Mouse (Mus musculus) T-helper 1 cell (primary cell): ENCODE measurements around the gene Sycn.
"Not testable (repeated sequence)": the region's sequence is repeated elsewhere in the genome, so short reads cannot be mapped to it uniquely, and the experiment has no call there.

ENCODE experiments used
- in situ Hi-C: fragments of 300-600 bp; cut with MboI, MseI; formaldehyde crosslinking; loops from one replicate; pipeline ENCODE4 v1.15.1; 2025; ENCODE audit warnings: high pct_unique_total_duplicates

Sycn gene

DNA sequence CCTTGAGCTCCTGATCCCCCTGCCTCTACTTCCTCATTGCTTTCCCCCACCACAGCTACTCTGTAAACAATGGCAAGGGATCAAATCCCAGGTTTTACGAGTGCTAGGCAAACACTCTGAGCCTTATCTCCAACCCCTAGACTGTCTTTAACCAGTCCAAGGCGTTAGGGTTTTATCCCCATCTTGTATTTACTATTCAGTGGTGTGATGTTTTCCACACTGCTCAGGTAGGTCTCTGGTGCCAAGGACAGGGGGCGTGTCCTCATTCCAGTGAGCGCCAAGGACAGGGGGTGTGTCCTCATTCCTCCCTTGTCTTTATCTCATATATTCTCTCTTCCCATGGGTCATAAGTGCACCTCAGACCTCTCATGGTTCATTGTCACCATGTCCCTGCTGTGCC, at the start of gene Sycn:
TSS of gene Sycn (plus strand) at position 360 of the 400 bp plus-strand sequence.
- in situ Hi-C loops, result no loop called here

- in situ Hi-C loops, result no loop called here
Measured at GRCm38 (mm10) chr7:28490903-28491302, 49.8 kb upstream of the Sycn start.

DNA sequence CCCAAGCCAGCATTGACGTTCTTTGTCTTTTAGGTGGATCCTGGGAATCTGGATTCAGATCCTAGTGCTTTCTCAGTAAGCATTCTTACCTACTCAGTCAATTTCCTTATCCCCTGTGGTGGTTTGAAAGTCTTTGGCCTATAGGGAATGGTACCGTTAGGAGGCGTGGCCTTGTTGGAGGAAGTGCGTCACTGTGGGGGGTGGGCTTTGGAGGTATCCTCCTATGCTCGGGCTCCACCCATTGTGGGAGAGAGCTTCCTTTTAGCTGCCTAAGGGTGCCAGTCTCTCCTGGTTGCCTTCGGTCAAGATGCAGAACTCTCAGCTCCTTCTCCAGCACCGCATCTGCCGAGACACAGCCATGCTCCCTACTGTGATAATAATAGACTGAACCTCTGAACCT, 48.4 kb upstream of the Sycn start:
- in situ Hi-C loops, result no loop called here

- in situ Hi-C loops, result no loop called here
Measured at GRCm38 (mm10) chr7:28495426-28495825, 45.3 kb upstream of the Sycn start.

DNA sequence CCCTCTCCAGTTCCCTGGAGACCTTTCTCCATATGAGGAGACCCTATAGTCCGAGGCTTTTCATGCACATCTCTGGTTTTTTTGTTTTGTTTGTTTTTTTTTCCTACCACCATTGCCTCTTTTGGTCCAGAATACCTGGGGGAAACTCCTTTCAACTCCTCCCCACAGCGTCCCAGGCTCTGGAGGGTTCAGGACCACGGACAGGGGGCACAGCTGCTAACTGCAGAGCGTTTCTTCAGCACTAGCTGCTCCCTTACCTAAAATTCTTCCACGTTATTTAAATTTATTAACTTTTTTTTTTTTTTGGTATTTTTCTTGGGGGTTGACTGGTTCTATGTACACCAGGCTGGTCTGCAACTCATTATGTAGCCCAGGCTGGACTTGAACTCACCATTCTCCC, 35.1 kb upstream of the Sycn start:
- in situ Hi-C loops, result no loop called here

- in situ Hi-C loops, result not testable (repeated sequence)
Measured at GRCm38 (mm10) chr7:28509121-28509520, 31.6 kb upstream of the Sycn start.

DNA sequence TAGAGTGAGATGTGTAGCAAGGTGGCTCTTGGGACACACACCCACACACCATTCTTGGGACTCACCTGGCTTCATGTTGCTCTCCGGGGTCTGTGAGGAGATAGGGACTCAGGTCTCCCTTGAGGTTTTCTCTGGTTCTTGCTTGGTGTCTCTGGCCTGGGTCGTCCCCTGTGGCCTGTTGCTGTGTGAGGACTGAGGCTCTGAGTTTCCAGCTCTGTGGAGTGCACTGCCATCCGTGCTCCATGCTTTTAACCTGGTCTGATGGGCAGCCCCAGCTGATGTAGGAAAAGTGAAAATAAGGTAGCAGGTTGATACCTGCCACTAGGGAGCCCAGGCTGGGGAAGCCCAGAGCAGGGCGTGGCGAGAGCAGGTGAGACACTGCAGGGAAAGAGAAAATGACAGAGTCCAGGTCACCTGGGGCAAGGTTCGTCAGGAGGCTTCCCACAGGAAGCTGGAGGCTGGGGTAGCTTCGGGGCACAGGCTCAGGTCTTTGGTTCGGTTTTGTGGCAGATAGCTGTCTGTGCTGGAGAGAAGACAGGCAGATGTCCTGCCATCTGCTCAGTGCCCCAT, 30.2 kb upstream of the Sycn start, which contains the start of gene Ifnl2:
TSS of gene Ifnl2 (minus strand) at position 51 of the 570 bp plus-strand sequence.
- in situ Hi-C loops, result not testable (repeated sequence)

DNA sequence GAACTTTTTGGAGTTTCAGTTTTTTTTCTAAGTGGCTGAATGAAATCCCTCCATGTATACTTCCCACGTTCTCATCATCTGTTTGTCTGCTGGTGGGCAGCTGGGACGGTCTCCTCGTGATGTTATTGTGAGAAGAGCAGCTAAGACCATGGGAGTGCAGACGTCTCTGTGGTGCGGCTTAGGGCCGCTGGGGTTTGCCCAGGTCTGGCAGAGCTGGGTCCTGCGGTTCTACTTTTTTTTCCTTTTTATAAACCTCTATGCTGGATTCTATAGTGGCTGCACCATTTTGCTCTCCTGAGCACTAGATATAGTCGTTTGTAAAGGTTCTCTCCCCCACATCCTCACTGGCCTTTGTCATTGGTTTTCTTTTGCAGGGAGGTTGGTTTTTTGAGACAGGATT, 29.2 kb upstream of the Sycn start:
- in situ Hi-C loops, result no loop called here

- in situ Hi-C loops, result not testable (repeated sequence)
Measured at GRCm38 (mm10) chr7:28522536-28522935, 18.1 kb upstream of the Sycn start, which contains the start of gene Ifnl3. Gene Ifnl3 (plus strand): TSS chr7:28522836.

GRCm38 (mm10) chr7:28527922-28528719, 12.6 kb upstream of the Sycn start:
- in situ Hi-C loops, result loop anchor here (5.0 kb wide), 1 partner anchor 76 kb away; the partner anchor contains the start of gene Lrfn1

DNA sequence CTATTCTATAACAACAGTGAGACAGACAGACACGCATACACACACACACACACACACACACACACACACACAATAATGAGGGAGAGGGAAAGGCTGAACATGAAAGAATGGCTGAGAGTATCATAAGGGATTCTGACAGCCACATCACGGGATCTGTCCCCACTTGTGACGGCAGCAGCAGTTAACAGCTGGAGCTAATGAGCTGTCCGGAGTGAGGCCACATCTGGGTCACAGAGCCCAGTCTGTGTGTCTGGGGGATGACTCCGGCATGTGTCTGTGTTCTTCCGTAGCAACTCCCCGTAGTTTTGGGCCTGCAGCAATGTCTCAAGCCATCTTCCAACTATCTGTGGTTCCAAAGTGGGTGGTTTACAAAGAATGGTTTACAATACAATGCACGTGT, 8.7 kb upstream of the Sycn start:
- in situ Hi-C loops, result no loop called here

GRCm38 (mm10) chr7:28538886-28539285, 1.8 kb upstream of the Sycn start:
- in situ Hi-C loops, result not testable (repeated sequence)

GRCm38 (mm10) chr7:28544051-28544601, 3.4 kb downstream of the Sycn start:
- in situ Hi-C loops, result no loop called here

GRCm38 (mm10) chr7:28545048-28545890, 4.6 kb downstream of the Sycn start:
- in situ Hi-C loops, result no loop called here

DNA sequence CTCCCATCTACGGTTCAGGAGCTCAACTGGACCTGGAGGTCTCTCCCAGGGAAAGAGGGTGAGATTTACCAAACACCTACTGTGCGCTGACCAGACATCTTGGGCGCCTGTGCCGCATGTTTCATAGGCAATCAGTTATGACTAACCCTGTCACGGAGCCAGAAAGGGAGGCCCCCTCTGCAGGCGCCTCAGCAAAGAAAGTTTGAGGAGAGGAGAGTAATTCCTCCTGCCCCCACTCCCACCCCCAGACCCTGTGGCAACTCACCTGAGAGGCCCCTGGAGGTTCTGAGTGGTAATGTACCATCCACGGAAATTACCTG, 5.2 kb downstream of the Sycn start:
- in situ Hi-C loops, result no loop called here

GRCm38 (mm10) chr7:28546649-28547048, 6.0 kb downstream of the Sycn start:
- in situ Hi-C loops, result no loop called here

GRCm38 (mm10) chr7:28547154-28547553, 6.5 kb downstream of the Sycn start, which contains the start of gene Nccrp1:
Gene Nccrp1 (minus strand): TSS chr7:28547254.
- in situ Hi-C loops, result no loop called here

DNA sequence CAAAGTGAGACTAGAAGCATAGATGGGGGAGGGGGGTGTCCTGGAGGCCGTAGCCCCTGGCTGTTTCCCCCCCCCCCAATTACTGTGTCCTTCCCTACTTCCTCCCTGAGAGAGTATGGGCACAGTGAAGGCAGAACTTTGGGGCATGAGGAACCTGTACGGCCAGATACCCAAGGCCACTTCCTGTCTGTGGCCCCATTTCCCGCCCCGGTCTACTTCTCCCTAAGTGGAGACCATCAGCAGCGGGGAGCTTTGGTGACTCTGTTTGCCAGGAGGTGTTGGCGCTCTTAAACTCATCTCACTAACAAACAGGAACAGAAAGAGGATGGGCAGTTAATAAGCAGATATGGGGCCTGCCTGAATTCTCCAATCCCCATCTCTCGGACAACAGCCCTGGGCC, 6.9 kb downstream of the Sycn start:
- in situ Hi-C loops, result no loop called here

GRCm38 (mm10) chr7:28553076-28553475, 12.4 kb downstream of the Sycn start:
- in situ Hi-C loops, result no loop called here

GRCm38 (mm10) chr7:28555939-28556535, 15.4 kb downstream of the Sycn start:
- in situ Hi-C loops, result no loop called here

GRCm38 (mm10) chr7:28557069-28557468, 16.4 kb downstream of the Sycn start:
- in situ Hi-C loops, result no loop called here

DNA sequence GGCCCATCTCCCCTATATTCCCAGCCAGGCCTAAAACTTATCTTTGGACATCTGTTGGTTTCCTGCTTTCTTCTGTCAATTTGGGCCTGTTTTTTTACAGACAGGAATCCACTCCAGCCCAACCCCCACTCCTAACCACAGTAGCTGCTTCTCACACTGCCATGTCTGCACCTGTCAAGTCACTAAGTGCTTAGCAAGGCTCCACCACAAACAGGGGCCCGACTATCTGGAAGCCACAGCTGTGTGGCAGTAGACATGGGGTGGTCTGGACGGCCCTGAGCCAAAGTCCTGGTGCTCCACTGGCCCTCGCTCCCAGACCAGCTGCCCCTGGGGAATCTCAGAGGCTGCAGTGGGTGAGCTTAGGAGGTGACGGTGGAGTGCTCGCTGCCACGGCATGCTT, 17.0 kb downstream of the Sycn start:
- in situ Hi-C loops, result no loop called here
